Mouse (Mus musculus) embryonic facial prominence, embryonic 15.5 days (tissue): ENCODE data around the gene Rasl11b. TPM values are rescaled to one million over a fixed set of nuclear protein-coding genes. Genes with fewer than 3 reads are reported as not detected.

Source experiments
- polyA plus RNA-seq: library from polyadenylated mRNA; unstranded; fragments of >200 nt; fragmentation: Nextera tagmentation; extraction: Ambion mirVana; gene quantifications from 2 replicates; pipeline ENCODE4 v1.2.1, GENCODE M21; 2015

The Rasl11b gene
- polyA plus RNA-seq, 1 experiment from 2014 or later = 138 TPM

Other genes with a start within 250 kb of the Rasl11b start
- gene Usp46, start 126.9 kb upstream of the Rasl11b start, polyA plus RNA-seq = 27.2 and 30.3 TPM in 2 replicates